Mouse (Mus musculus) intestine, postnatal 0 days (tissue): ENCODE data around the gene Arhgdib. TPM values are rescaled to one million over a fixed set of nuclear protein-coding genes. Genes with fewer than 3 reads are reported as not detected.

Source experiments
- ATAC-seq: fragments of 200-750 bp; cut with Nextera tagmentation; 2 replicates; pipeline ENCODE4 v1.8.0; 2017; ENCODE audit warnings: mild to moderate bottlenecking, moderate TSS enrichment, moderate library complexity
- H3K27ac ChIP-seq: fragments of 300-500 bp; sonication (generic); 2 replicates; pipeline ENCODE4 v1.5.1; 2014; ENCODE audit warnings: mild to moderate bottlenecking, low read depth, low read length, moderate library complexity
- H3K27me3 ChIP-seq: fragments of 300-500 bp; sonication (generic); replicated peaks from 2 replicates; pipeline ENCODE4 v1.6.1; 2014; ENCODE audit warnings: low read length, mixed read lengths; ENCODE audit not compliant: control insufficient read depth, insufficient read depth
- H3K36me3 ChIP-seq: fragments of 300-500 bp; sonication (generic); 2 replicates; pipeline ENCODE4 v1.6.1; 2014; ENCODE audit warnings: mild to moderate bottlenecking, moderate library complexity; ENCODE audit not compliant: control insufficient read depth, insufficient read depth
- H3K4me1 ChIP-seq: fragments of 300-500 bp; sonication (generic); replicated peaks from 2 replicates; pipeline ENCODE4 v1.6.1; 2014; ENCODE audit warnings: antibody characterized with exemption, low read length, mixed read lengths; ENCODE audit not compliant: control insufficient read depth, insufficient read depth
- H3K4me2 ChIP-seq: fragments of 300-500 bp; sonication (generic); replicated peaks from 2 replicates; pipeline ENCODE4 v1.6.1; 2014; ENCODE audit warnings: low read depth, mild to moderate bottlenecking, moderate library complexity
- H3K4me3 ChIP-seq: fragments of 300-500 bp; sonication (generic); 2 replicates; pipeline ENCODE4 v1.5.1; 2014; ENCODE audit warnings: low read depth, low read length
- H3K9ac ChIP-seq: fragments of 300-500 bp; sonication (generic); 2 replicates; pipeline ENCODE4 v1.6.1; 2014; ENCODE audit warnings: mild to moderate bottlenecking, low read depth, low read length
- H3K9me3 ChIP-seq: fragments of 300-500 bp; sonication (generic); 2 replicates; pipeline ENCODE4 v1.6.1; 2016; ENCODE audit warnings: mixed run types; ENCODE audit not compliant: control insufficient read depth
- CTCF ChIP-seq: sonication (generic); IDR thresholded peaks from 2 replicates; pipeline ENCODE4 v1.5.1; 2016; ENCODE audit warnings: low read depth, mild to moderate bottlenecking, control low read depth, antibody characterized with exemption, moderate library complexity
- WGBS: fragments of 180-500 bp; shearing (Covaris S2); extraction: QIAGEN DNeasy Blood & Tissue Kit; methylation state at CpG from one replicate; pipeline ENCODE4 v1.1.7; 2014; 5-methylcytosine and 5-hydroxymethylcytosine counted together
- polyA plus RNA-seq: library from polyadenylated mRNA; unstranded; fragments of >200 nt; fragmentation: Nextera tagmentation; extraction: Ambion mirVana; gene quantifications from 2 replicates; pipeline ENCODE4 v1.2.1, GENCODE M21; 2015

The Arhgdib gene
- polyA plus RNA-seq, 1 experiment from 2014 or later, result 22.2 TPM

GRCm38 (mm10) chr6:136954715-136955114, 13.0 kb upstream of the Arhgdib start:
- H3K4me1 ChIP-seq, result no peaks in the 10 kb centered on the region
- TF ChIP-seq CTCF, result no peak
- H3K4me2 ChIP-seq, result no peak overlapping the region
- no peak overlapping the region for H3K9ac ChIP-seq
- no peaks in the 10 kb centered on the region for H3K36me3 ChIP-seq
- WGBS, result 86% methylated on average over 8 of the region's 8 CpGs
- no peak overlapping the region for H3K4me3 ChIP-seq
- no peaks in the 10 kb centered on the region for H3K27me3 ChIP-seq
- no peak for ATAC-seq
- no peaks in the 10 kb centered on the region for H3K9me3 ChIP-seq
- no peak overlapping the region for H3K27ac ChIP-seq

DNA sequence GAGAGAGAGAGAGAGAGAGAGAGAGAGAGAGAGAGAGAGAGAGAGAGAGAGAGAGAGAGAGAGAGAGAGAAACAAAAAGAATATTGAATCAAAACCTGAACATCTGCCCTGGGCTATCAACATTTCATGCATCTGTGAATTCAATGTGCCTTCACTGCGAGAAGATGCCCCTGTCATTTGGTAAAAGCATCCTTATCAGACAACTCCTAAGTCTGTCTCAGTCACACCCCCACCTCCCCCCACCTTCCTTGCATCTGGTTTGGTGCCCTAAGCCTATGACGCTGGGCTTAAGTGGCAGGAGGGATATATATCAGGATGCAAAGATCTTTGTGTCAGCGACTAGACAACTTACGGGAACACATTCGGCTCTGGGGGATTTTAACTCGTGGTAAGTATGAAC, 12.5 kb upstream of the Arhgdib start:
- TF ChIP-seq CTCF, result no peak
- H3K4me2 ChIP-seq, result no peak overlapping the region
- no peak overlapping the region for H3K4me3 ChIP-seq
- no peaks in the 10 kb centered on the region for H3K9me3 ChIP-seq
- H3K9ac ChIP-seq, result no peak overlapping the region
- no peaks in the 10 kb centered on the region for H3K27me3 ChIP-seq
- no peak overlapping the region for H3K27ac ChIP-seq
- H3K4me1 ChIP-seq, result no peaks in the 10 kb centered on the region
- WGBS, result 81% methylated on average over 6 of the region's 6 CpGs
- H3K36me3 ChIP-seq, result no peaks in the 10 kb centered on the region
- ATAC-seq, result no peak

DNA sequence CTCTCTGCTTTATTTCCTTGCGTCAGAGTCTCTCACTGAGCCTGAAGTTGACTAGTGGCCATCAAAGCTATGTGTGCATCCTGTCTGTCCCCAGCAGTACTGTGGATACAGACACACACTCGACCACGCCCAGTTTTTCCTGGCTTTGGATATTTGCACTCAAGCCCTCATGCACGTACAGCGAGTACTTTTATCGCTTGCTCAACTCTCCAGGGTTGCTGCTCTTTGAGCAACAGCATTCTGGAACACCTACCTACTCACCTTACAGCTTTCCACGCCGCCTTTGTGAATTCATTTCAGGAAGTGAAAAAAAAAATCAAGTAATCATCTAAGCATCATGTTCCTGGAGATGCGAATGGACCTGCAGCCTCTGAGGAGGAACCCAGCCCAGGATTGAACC, 11.2 kb upstream of the Arhgdib start:
- Histone ChIP-seq H3K4me1 (no peaks in the 10 kb centered on the region), H3K9me3 (no peaks in the 10 kb centered on the region), H3K4me3 (no peak overlapping the region), H3K9ac (no peak overlapping the region), H3K27ac (no peak overlapping the region), H3K27me3 (no peaks in the 10 kb centered on the region), H3K4me2 (no peak overlapping the region), H3K36me3 (no peaks in the 10 kb centered on the region)
- no peak for TF ChIP-seq CTCF
- WGBS, result 78% methylated on average over 9 of the region's 9 CpGs
- ATAC-seq, result no peak

DNA sequence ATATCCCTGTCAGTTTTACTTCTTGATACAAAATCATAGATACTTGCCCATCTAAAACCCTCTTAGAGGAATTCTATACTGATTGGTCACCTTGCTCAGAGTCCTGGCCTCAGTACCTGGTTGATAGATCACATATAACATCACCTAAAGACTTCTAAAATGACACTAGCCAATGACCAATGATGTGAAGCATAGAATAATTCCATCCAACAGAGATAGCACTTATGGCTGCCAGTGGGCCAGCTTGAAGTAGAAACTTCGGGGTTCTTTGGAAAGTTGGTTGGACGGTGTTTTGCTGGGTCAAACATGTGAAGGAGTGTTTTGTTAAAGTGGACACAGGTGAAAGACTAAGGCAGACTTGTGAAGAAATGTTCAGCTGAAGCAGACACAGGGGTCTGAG, 8.5 kb upstream of the Arhgdib start:
- TF ChIP-seq CTCF, result no peak
- Histone ChIP-seq H3K9me3 (no peaks in the 10 kb centered on the region), H3K27me3 (no peaks in the 10 kb centered on the region), H3K4me2 (no peak overlapping the region), H3K4me1 (no peaks in the 10 kb centered on the region), H3K4me3 (no peak overlapping the region), H3K9ac (no peak overlapping the region), H3K27ac (no peak overlapping the region), H3K36me3 (no peaks in the 10 kb centered on the region)
- no peak for ATAC-seq
- 92% methylated on average over 2 of the region's 2 CpGs for WGBS

- 70% methylated on average over 4 of the region's 4 CpGs for WGBS
- no peak overlapping the region for H3K9ac ChIP-seq
- no peak overlapping the region for H3K27ac ChIP-seq
- no peak overlapping the region for H3K4me3 ChIP-seq
- H3K27me3 ChIP-seq, result no peaks in the 10 kb centered on the region
- H3K9me3 ChIP-seq, result no peaks in the 10 kb centered on the region
- H3K36me3 ChIP-seq, result no peaks in the 10 kb centered on the region
- H3K4me2 ChIP-seq, result no peak overlapping the region
- TF ChIP-seq CTCF, result no peak
- no peaks in the 10 kb centered on the region for H3K4me1 ChIP-seq
- ATAC-seq, result no peak
These were observed 6.0 kb upstream of the Arhgdib start for GRCm38 (mm10) chr6:136947716-136948115.

- Histone ChIP-seq H3K4me1 (no peaks in the 10 kb centered on the region), H3K36me3 (no peaks in the 10 kb centered on the region), H3K4me2 (no peak overlapping the region), H3K9ac (no peak overlapping the region), H3K27ac (no peak overlapping the region), H3K9me3 (no peaks in the 10 kb centered on the region), H3K4me3 (no peak overlapping the region), H3K27me3 (no peaks in the 10 kb centered on the region)
- no peak for TF ChIP-seq CTCF
- WGBS, result 35% methylated on average over 9 of the region's 9 CpGs
- ATAC-seq, result no peak
These were observed 5.2 kb upstream of the Arhgdib start for GRCm38 (mm10) chr6:136946943-136947342.

GRCm38 (mm10) chr6:136946241-136946640, 4.5 kb upstream of the Arhgdib start:
- H3K4me3 ChIP-seq, result no peak overlapping the region
- H3K4me1 ChIP-seq, result no peaks in the 10 kb centered on the region
- 59% methylated on average over 5 of the region's 5 CpGs for WGBS
- no peak for TF ChIP-seq CTCF
- H3K9ac ChIP-seq, result no peak overlapping the region
- no peak overlapping the region for H3K4me2 ChIP-seq
- H3K9me3 ChIP-seq, result no peaks in the 10 kb centered on the region
- H3K27me3 ChIP-seq, result no peaks in the 10 kb centered on the region
- H3K36me3 ChIP-seq, result no peaks in the 10 kb centered on the region
- no peak for ATAC-seq
- H3K27ac ChIP-seq, result no peak overlapping the region
